In genomic region chr14:58264401-58264800, GRCm38 (mm10) we compare ENCODE assay signal across 21 mouse cellular contexts.
"Had no signal": no experiment of that assay in that cellular context is flagged by ENCODE, and none has a peak within 500 bp of the region (broad histone marks: within the 10 kb centered on the region; RNA-seq: fewer than 3 reads in every experiment).

No protein-coding gene starts in this region.

- H3K4me1 ChIP-seq: midbrain, embryonic 10.5 days; midbrain, embryonic 12.5 days; neural tube, embryonic 13.5 days; neural tube, embryonic 15.5 days; stomach, embryonic 15.5 days had no signal

- H3K9me3 ChIP-seq: midbrain, embryonic 10.5 days; midbrain, embryonic 12.5 days; neural tube, embryonic 13.5 days; neural tube, embryonic 15.5 days; stomach, embryonic 15.5 days had no signal

- ATAC-seq: midbrain, embryonic 16.5 days had no signal

- H3K4me3 ChIP-seq: midbrain, embryonic 10.5 days; midbrain, embryonic 12.5 days; myocyte; neural tube, embryonic 13.5 days; neural tube, embryonic 15.5 days; stomach, embryonic 15.5 days had no signal

- H3K9ac ChIP-seq: lung, embryonic 14.5 days; midbrain, embryonic 12.5 days; neural tube, embryonic 13.5 days; neural tube, embryonic 15.5 days; stomach, embryonic 15.5 days had no signal

- DNase-seq: lung, adult 18-20 months; lung, embryonic 14.5 days; lung, postnatal 10 days; lung, postnatal 4 days; midbrain, embryonic 14.5 days; retina, postnatal 1 day; right cerebral cortex, adult 18-20 months; right cerebral cortex, postnatal 25 days; right cerebral cortex, postnatal 4 days; spleen, adult 18-20 months; thymus, adult 2 months; thymus, postnatal 25 days; thymus, postnatal 4 days had no signal

- H3K27ac ChIP-seq: midbrain, embryonic 10.5 days; midbrain, embryonic 12.5 days; neural tube, embryonic 13.5 days; neural tube, embryonic 15.5 days; stomach, embryonic 15.5 days; stomach, postnatal 0 days had no signal

- H3K4me2 ChIP-seq: lung, embryonic 14.5 days; midbrain, embryonic 12.5 days; neural tube, embryonic 13.5 days; neural tube, embryonic 15.5 days; stomach, embryonic 15.5 days had no signal

- H3K27me3 ChIP-seq: midbrain, embryonic 12.5 days; neural tube, embryonic 13.5 days; neural tube, embryonic 15.5 days; stomach, embryonic 15.5 days had no signal

- H3K36me3 ChIP-seq: midbrain, embryonic 10.5 days; midbrain, embryonic 12.5 days; neural tube, embryonic 13.5 days; neural tube, embryonic 15.5 days; stomach, embryonic 15.5 days had no signal
